Mouse (Mus musculus) forebrain, embryonic 16.5 days (tissue): Measurements from ENCODE around the gene Gm10490. TPM values are rescaled to one million over a fixed set of nuclear protein-coding genes. Genes with fewer than 3 reads are reported as not detected.

Experiments used
- ATAC-seq: fragments of 200-750 bp; cut with Nextera tagmentation; 2 replicates; pipeline ENCODE4 v1.8.0; 2017; ENCODE audit warnings: mild to moderate bottlenecking, moderate library complexity
- H3K27ac ChIP-seq: fragments of 300-500 bp; sonication (generic); 2 replicates; pipeline ENCODE4 v1.5.1; 2014; ENCODE audit warnings: low read length, control low read depth
- H3K27me3 ChIP-seq: fragments of 300-500 bp; sonication (generic); replicated peaks from 2 replicates; pipeline ENCODE4 v1.6.1; 2014; ENCODE audit warnings: low read length; ENCODE audit not compliant: control insufficient read depth, insufficient read depth
- H3K36me3 ChIP-seq: fragments of 300-500 bp; sonication (generic); 2 replicates; pipeline ENCODE4 v1.6.1; 2014; ENCODE audit not compliant: control insufficient read depth, insufficient read depth
- H3K4me1 ChIP-seq: fragments of 300-500 bp; sonication (generic); replicated peaks from 2 replicates; pipeline ENCODE4 v1.6.1; 2014; ENCODE audit warnings: low read length; ENCODE audit not compliant: control insufficient read depth, insufficient read depth
- H3K4me2 ChIP-seq: fragments of 300-500 bp; sonication (generic); 2 replicates; pipeline ENCODE4 v1.6.1; 2014; ENCODE audit warnings: mild to moderate bottlenecking, low read length, control low read depth
- H3K4me3 ChIP-seq: fragments of 300-500 bp; sonication (generic); replicated peaks from 2 replicates; pipeline ENCODE4 v1.5.1; 2014; ENCODE audit warnings: mild to moderate bottlenecking, low read length, control low read depth
- H3K9ac ChIP-seq: fragments of 300-500 bp; sonication (generic); replicated peaks from 2 replicates; pipeline ENCODE4 v1.6.1; 2014; ENCODE audit warnings: low read depth, low read length, control low read depth
- H3K9me3 ChIP-seq: fragments of 300-500 bp; sonication (generic); 2 replicates; pipeline ENCODE4 v1.6.1; 2016; ENCODE audit warnings: low read length; ENCODE audit not compliant: control insufficient read depth
- WGBS: fragments of 180-500 bp; shearing (Covaris S2); extraction: QIAGEN DNeasy Blood & Tissue Kit; methylation state at CpG from one replicate; pipeline ENCODE4 v1.1.7; 2014; 5-methylcytosine and 5-hydroxymethylcytosine counted together
- polyA plus RNA-seq: library from polyadenylated mRNA; unstranded; fragments of >200 nt; fragmentation: Nextera tagmentation; extraction: Ambion mirVana; gene quantifications from 2 replicates; pipeline ENCODE4 v1.2.1, GENCODE M21; 2015

Gene Gm10490
- polyA plus RNA-seq, 1 experiment from 2014 or later, result not detected

DNA sequence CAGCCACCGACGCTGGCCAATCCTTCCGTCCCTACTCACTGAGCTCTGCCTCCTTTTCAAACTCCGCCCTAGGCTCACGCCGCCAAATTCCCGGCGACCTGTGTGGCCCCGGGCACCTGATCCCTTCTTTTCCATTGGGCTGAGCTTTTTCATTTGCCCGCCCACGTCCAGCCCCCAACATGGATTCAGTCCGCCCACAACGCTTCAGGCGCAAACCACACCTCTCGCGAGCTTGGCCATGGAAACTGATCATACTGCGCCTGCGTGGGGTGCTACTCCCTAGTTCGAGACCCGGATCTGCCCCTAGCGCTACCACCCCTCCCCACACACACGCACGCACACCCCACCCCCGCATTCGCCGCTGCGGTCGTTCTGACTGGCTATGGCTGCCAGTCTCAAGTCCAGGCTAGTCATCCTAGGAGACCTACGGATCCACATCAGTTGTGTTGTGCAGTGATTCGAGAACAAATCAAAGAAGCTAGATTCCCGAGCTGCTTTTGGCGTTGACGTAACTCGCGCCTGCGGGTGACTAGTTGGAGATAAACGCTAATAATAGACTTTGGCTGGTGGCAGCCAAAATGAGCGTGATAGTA is 38.7 kb downstream of the Gm10490 start:
- H3K4me2 ChIP-seq, result peak overlapping the region; percentile 49
- H3K36me3 ChIP-seq, result no peaks in the 10 kb centered on the region
- H3K9me3 ChIP-seq, result no peaks in the 10 kb centered on the region
- no peaks in the 10 kb centered on the region for H3K27me3 ChIP-seq
- peak overlapping the region; percentile 58 for H3K4me3 ChIP-seq
- peak overlapping the region; percentile 53 for H3K9ac ChIP-seq
- H3K27ac ChIP-seq, result peak overlapping the region; percentile 66
- 17% methylated on average over 37 of the region's 38 CpGs for WGBS
- H3K4me1 ChIP-seq, result peaks cover 6% of the 10 kb centered on the region
- ATAC-seq, result peak; percentile 99

- H3K4me1 ChIP-seq, result peaks cover 6% of the 10 kb centered on the region
- H3K36me3 ChIP-seq, result no peaks in the 10 kb centered on the region
- no peaks in the 10 kb centered on the region for H3K9me3 ChIP-seq
- ATAC-seq, result no peak
- 96% methylated on average over 7 of the region's 7 CpGs for WGBS
- H3K4me2 ChIP-seq, result no peak overlapping the region
- no peak overlapping the region for H3K4me3 ChIP-seq
- H3K27me3 ChIP-seq, result no peaks in the 10 kb centered on the region
- no peak overlapping the region for H3K9ac ChIP-seq
- H3K27ac ChIP-seq, result no peak overlapping the region
Measured at GRCm38 (mm10) chrX:7950091-7950490, 40.7 kb downstream of the Gm10490 start.

- ATAC-seq, result no peak
- H3K4me3 ChIP-seq, result no peak overlapping the region
- 93% methylated on average over 9 of the region's 9 CpGs for WGBS
Measured at GRCm38 (mm10) chrX:7958868-7959267, 49.5 kb downstream of the Gm10490 start.

More at GRCm38 (mm10) chrX:7958868-7959267, 49.5 kb downstream of the Gm10490 start:
- H3K27ac ChIP-seq, result no peak overlapping the region
- H3K9me3 ChIP-seq, result no peaks in the 10 kb centered on the region
- no peak overlapping the region for H3K4me2 ChIP-seq
- H3K27me3 ChIP-seq, result no peaks in the 10 kb centered on the region
- H3K4me1 ChIP-seq, result no peaks in the 10 kb centered on the region
- no peak overlapping the region for H3K9ac ChIP-seq
- no peaks in the 10 kb centered on the region for H3K36me3 ChIP-seq

Other genes starting within 250 kb of the Gm10490 start
- gene Plp2, start 238.2 kb upstream of the Gm10490 start, polyA plus RNA-seq, result 35.1 and 41.7 TPM in 2 replicates
- gene Magix, start 228.3 kb upstream of the Gm10490 start, polyA plus RNA-seq, result 0.19 and 0.61 TPM in 2 replicates
- gene Gpkow, start 212.4 kb upstream of the Gm10490 start, polyA plus RNA-seq, result 53.2 and 53.5 TPM in 2 replicates
- gene Wdr45, start 195.2 kb upstream of the Gm10490 start, polyA plus RNA-seq, result 36.7 and 40.5 TPM in 2 replicates
- gene Gm45208, start 187.3 kb upstream of the Gm10490 start, polyA plus RNA-seq, result 0.71 TPM in 1 of 2 replicates, not detected in the other
- 112 and 119 TPM in 2 replicates for gene Praf2, start 181.1 kb upstream of the Gm10490 start, polyA plus RNA-seq
- gene Ccdc120, start 158.6 kb upstream of the Gm10490 start, polyA plus RNA-seq, result 50.0 and 64.2 TPM in 2 replicates
- gene Tfe3, start 147.0 kb upstream of the Gm10490 start, polyA plus RNA-seq, result 20.4 and 21.9 TPM in 2 replicates
- 72.6 and 81.9 TPM in 2 replicates for gene Gripap1, start 119.8 kb upstream of the Gm10490 start, polyA plus RNA-seq
- 2.8 and 4.0 TPM in 2 replicates for gene Kcnd1, start 87.3 kb upstream of the Gm10490 start, polyA plus RNA-seq
- 49.9 and 54.1 TPM in 2 replicates for gene Otud5, start 68.2 kb upstream of the Gm10490 start, polyA plus RNA-seq
- gene Pim2, start 31.3 kb upstream of the Gm10490 start, polyA plus RNA-seq, result 16.9 and 22.4 TPM in 2 replicates
- 39.4 and 46.0 TPM in 2 replicates for gene Slc35a2, start 25.5 kb upstream of the Gm10490 start, polyA plus RNA-seq
- 218 and 223 TPM in 2 replicates for gene Pqbp1, start 10.3 kb upstream of the Gm10490 start, polyA plus RNA-seq
- gene Timm17b, start 10.2 kb upstream of the Gm10490 start, polyA plus RNA-seq, result 134 and 155 TPM in 2 replicates
- gene Gm10491, start 1.7 kb upstream of the Gm10490 start, polyA plus RNA-seq, result not detected in 2 replicates
- 101 and 151 TPM in 2 replicates for gene Pcsk1n, start 10.3 kb downstream of the Gm10490 start, polyA plus RNA-seq
- gene Eras, start 19.1 kb downstream of the Gm10490 start, polyA plus RNA-seq, result not detected in 2 replicates
- gene Hdac6, start 38.3 kb downstream of the Gm10490 start, polyA plus RNA-seq, result 53.2 and 59.8 TPM in 2 replicates
- not detected in 2 replicates for gene Gata1, start 68.5 kb downstream of the Gm10490 start, polyA plus RNA-seq
- gene Glod5, start 109.0 kb downstream of the Gm10490 start, polyA plus RNA-seq, result 0.33 and 0.39 TPM in 2 replicates
- gene Suv39h1, start 165.2 kb downstream of the Gm10490 start, polyA plus RNA-seq, result 48.1 and 48.6 TPM in 2 replicates
- not detected in 2 replicates for gene Was, start 181.0 kb downstream of the Gm10490 start, polyA plus RNA-seq
- 58.0 and 68.5 TPM in 2 replicates for gene Wdr13, start 223.3 kb downstream of the Gm10490 start, polyA plus RNA-seq
- 357 and 393 TPM in 2 replicates for gene Rbm3, start 236.3 kb downstream of the Gm10490 start, polyA plus RNA-seq